In genomic region chr1:156035269-156035929, GRCm38 (mm10) we compare ENCODE assay signal across 8 mouse cellular contexts. TPM values are rescaled to one million over a fixed set of nuclear protein-coding genes. Genes with fewer than 3 reads are reported as not detected.
DNase-seq lines count a peak whose midpoint lies in the region; ATAC-seq lines count a peak whose summit lies in the region.

Tor1aip2 (plus strand) TSS chr1:156035403.

- under 1% methylated on average over 57 of the region's 59 CpGs for WGBS in kidney, embryonic 14.5 days
- under 1% methylated on average over 59 of the region's 59 CpGs for WGBS in forebrain, embryonic 13.5 days

- peak within 1 kb of the TSS; percentile 94 for H3K9ac ChIP-seq in kidney, embryonic 14.5 days (ENCODE audit: low read depth, low read length)
- peak within 1 kb of the TSS; percentile 92 for H3K9ac ChIP-seq in forebrain, embryonic 13.5 days

- H3K36me3 ChIP-seq in kidney, embryonic 14.5 days (ENCODE audit: control insufficient read depth, insufficient read depth, low read length): peaks cover 32% of the 10 kb centered on the region
- peaks cover 31% of the 10 kb centered on the region for H3K36me3 ChIP-seq in forebrain, embryonic 13.5 days (ENCODE audit: poor library complexity, severe bottlenecking)

- H3K27ac ChIP-seq in kidney, embryonic 14.5 days (ENCODE audit: low read depth, low read length): peak within 1 kb of the TSS; percentile 100
- peak within 1 kb of the TSS; percentile 99 for H3K27ac ChIP-seq in forebrain, embryonic 13.5 days

- ATAC-seq in kidney, embryonic 14.5 days (ENCODE audit: low FRiP score, low TSS enrichment): peak; percentile 86
- peak; percentile 80 for ATAC-seq in forebrain, embryonic 13.5 days
- ATAC-seq in megakaryocyte progenitor cell, adult 5-6 weeks (replicated peaks; ENCODE audit: poor library complexity): peak; percentile 38

- no peaks in the 10 kb centered on the region for H3K27me3 ChIP-seq in kidney, embryonic 14.5 days (ENCODE audit: control insufficient read depth, insufficient read depth, low read length)
- H3K27me3 ChIP-seq in forebrain, embryonic 13.5 days: no peaks in the 10 kb centered on the region

- H3K4me3 ChIP-seq in kidney, embryonic 14.5 days (ENCODE audit: low read length): peak within 1 kb of the TSS; percentile 80
- peak within 1 kb of the TSS; percentile 72 for H3K4me3 ChIP-seq in forebrain, embryonic 13.5 days

- no peaks in the 10 kb centered on the region for H3K9me3 ChIP-seq in kidney, embryonic 14.5 days (ENCODE audit: control insufficient read depth, low read length)
- no peaks in the 10 kb centered on the region for H3K9me3 ChIP-seq in forebrain, embryonic 13.5 days (replicated peaks)

- intact Hi-C loops in left cerebral cortex, postnatal 14 days (cut with DNase I): no loop called here

- peaks cover 7% of the 10 kb centered on the region; the same call in 1 of the 2 replicates for H3K4me1 ChIP-seq in kidney, embryonic 14.5 days (ENCODE audit: control insufficient read depth, insufficient read depth, low read length)
- H3K4me1 ChIP-seq in forebrain, embryonic 13.5 days: peaks cover 21% of the 10 kb centered on the region

- DNase-seq in kidney, adult 9 months: no peak
- peak; percentile 81 for DNase-seq in adrenal gland, postnatal 25 days
- peak; percentile 86 for DNase-seq in heart, postnatal 4 days
- peak; percentile 66 to 69 for DNase-seq in left cerebral cortex, postnatal 14 days (ENCODE audit: low spot score in 2 of 2)
- peak; percentile 86 to 95 for DNase-seq in spleen, postnatal 10 days (ENCODE audit: low spot score in 2 of 2)

- H3K4me2 ChIP-seq in kidney, embryonic 14.5 days (replicated peaks; ENCODE audit: low read depth, low read length): peak within 1 kb of the TSS; percentile 75
- H3K4me2 ChIP-seq in forebrain, embryonic 13.5 days: peak within 1 kb of the TSS; percentile 74

RNA-seq across cellular contexts. Expression of gene Tor1aip2, which starts in this region (rescaled TPM):
- 104 and 130 TPM in 2 replicates for polyA plus RNA-seq in kidney, embryonic 14.5 days (2014; fragmentation: Nextera tagmentation; extraction: Ambion mirVana)
- total RNA-seq in adrenal gland, postnatal 25 days (2021): 144 and 148 TPM in 2 replicates
- polyA plus RNA-seq in forebrain, embryonic 13.5 days (2015; fragmentation: Nextera tagmentation; extraction: Ambion mirVana): 79.6 and 83.9 TPM in 2 replicates
- total RNA-seq in heart, postnatal 4 days (2021): 10 to 100 TPM; 65.9 to 66.6 TPM
- total RNA-seq in left cerebral cortex, postnatal 14 days (2021): 10 to 100 TPM; 53.6 to 55.9 TPM
- total RNA-seq in megakaryocyte progenitor cell, adult 5-6 weeks (2015): 93.0 and 109 TPM in 2 replicates
- 50.1 and 50.6 TPM in 2 replicates for total RNA-seq in megakaryocyte progenitor cell, adult 5-6 weeks (2017)
